Mouse (Mus musculus) brain, embryonic 14.5 days (tissue): ENCODE results near the gene Pde4b.

Source experiments
- CTCF ChIP-seq: fragments of 200-500 bp; IDR thresholded peaks from 2 replicates; pipeline ENCODE4 v1.5.1; 2012; ENCODE audit warnings: inconsistent platforms, mild to moderate bottlenecking, moderate library complexity, borderline replicate concordance; ENCODE audit not compliant: insufficient read depth, insufficient read length; ENCODE audit errors: extremely low read depth
- POLR2A ChIP-seq: fragments of 200-500 bp; IDR thresholded peaks from 2 replicates; pipeline ENCODE4 v1.6.1; 2012; ENCODE audit warnings: mild to moderate bottlenecking, inconsistent platforms, borderline replicate concordance; ENCODE audit not compliant: poor library complexity, insufficient read depth, insufficient read length, severe bottlenecking; ENCODE audit errors: extremely low read depth

DNA sequence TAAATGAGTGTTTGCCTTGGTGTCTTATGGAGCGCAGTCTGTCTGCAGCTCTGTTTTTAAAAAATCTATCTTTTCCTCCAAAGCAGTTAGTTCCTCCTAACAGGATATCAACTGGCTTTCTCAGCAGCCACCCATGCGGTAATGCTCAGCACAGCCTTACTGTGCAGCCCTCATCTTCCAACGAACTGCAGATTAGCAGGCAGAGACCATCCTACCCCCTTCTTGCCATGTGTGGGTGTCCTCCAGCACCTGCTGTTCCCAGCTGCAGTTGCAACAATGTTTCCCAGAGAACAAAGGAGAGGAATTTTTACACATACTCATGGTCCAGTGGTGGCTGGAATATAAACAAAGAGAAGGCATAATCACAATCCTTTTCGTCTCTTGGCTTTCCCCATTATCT is 504.5 kb downstream of the Pde4b start:
- TF ChIP-seq CTCF (no peak), POLR2A (no peak)
